8 mouse cellular contexts compared by ENCODE assay signal in genomic region chr1:180386951-180387749, GRCm38 (mm10). TPM values are rescaled to one million over a fixed set of nuclear protein-coding genes. Genes with fewer than 3 reads are reported as not detected.
DNase-seq lines count a peak whose midpoint lies in the region; ATAC-seq and TF ChIP-seq lines count a peak whose summit lies in the region.

No protein-coding gene starts in this region.

- peak overlapping the region; percentile 84 for H3K27ac ChIP-seq in hindbrain, embryonic 15.5 days (replicated peaks)

- peak overlapping the region; percentile 80 for H3K4me2 ChIP-seq in hindbrain, embryonic 15.5 days

- under 1% methylated on average over 27 of the region's 27 CpGs for WGBS in hindbrain, embryonic 15.5 days

- no peaks in the 10 kb centered on the region for H3K9me3 ChIP-seq in hindbrain, embryonic 15.5 days

- H3K9ac ChIP-seq in hindbrain, embryonic 15.5 days, result peak overlapping the region; percentile 42

- TF ChIP-seq CTCF in Patski (IDR thresholded peaks at IDR 0.05), result no peak

- H3K27me3 ChIP-seq in Patski, result no peaks in the 10 kb centered on the region
- H3K27me3 ChIP-seq in hindbrain, embryonic 15.5 days, result no peaks in the 10 kb centered on the region

- CTCF ChIA-PET in Patski (lab: Charles Lee), result interaction anchor here (0.6 to 3.4 kb wide), 14 partner anchors 9 to 119 kb away, joined by 3 to 12 read pairs (median 4); partner anchors contain the start of gene Itpkb

- H3K36me3 ChIP-seq in hindbrain, embryonic 15.5 days, result no peaks in the 10 kb centered on the region

- peak; percentile 96 for ATAC-seq in Patski
- peak; percentile 98 for ATAC-seq in hindbrain, embryonic 15.5 days (ENCODE audit: low FRiP score, low read depth)

- in situ Hi-C loops in Patski (cut with MboI; ENCODE audit: low pct_unique_long_range_greater_than_20kb), result no loop called here

- peak; percentile 88 for DNase-seq in Patski (ENCODE audit: low read depth, low spot score)
- peak; percentile 97 to 99 for DNase-seq in cerebellum, postnatal 14 days
- DNase-seq in frontal cortex, postnatal 25 days (ENCODE audit: low spot score in 2 of 2), result peak; percentile 89 to 97
- DNase-seq in left cerebral cortex, adult 11 months (ENCODE audit: low spot score), result peak; percentile 97
- peak; percentile 99 for DNase-seq in lung, postnatal 4 days
- peak; percentile 94 for DNase-seq in retina, postnatal 7 days (ENCODE audit: low read depth, low spot score)
- DNase-seq in urinary bladder, adult 2 months (ENCODE audit: low spot score), result peak; percentile 94

- POLR2A ChIA-PET in Patski (lab: Charles Lee), result interaction anchor here (0.7 to 1.3 kb wide), 9 partner anchors 13 to 110 kb away, joined by 3 to 5 read pairs (median 3); partner anchors contain the start of gene Itpkb

- H3K4me1 ChIP-seq in hindbrain, embryonic 15.5 days (replicated peaks), result peaks cover 20% of the 10 kb centered on the region

- H3K4me3 ChIP-seq in hindbrain, embryonic 15.5 days, result peak overlapping the region; percentile 47

RNA-seq across cellular contexts. Expression of gene Itpkb, which starts 56.9 kb away (rescaled TPM):
- 15.4 TPM for polyA plus RNA-seq in Patski (2021)
- 3.5 and 3.7 TPM in 2 replicates for polyA plus RNA-seq in hindbrain, embryonic 15.5 days (2015; fragmentation: Nextera tagmentation; extraction: Ambion mirVana)
- 25.7 and 54.9 TPM in 2 replicates for polyA plus RNA-seq in urinary bladder, adult 2 months (2012; rRNA removed)

Comparison
In these comparisons a context has a peak if more than half of its experiments do, and no peak if none do; other contexts are left out.
1. Peak in every context shown above with its lines: DNase-seq, ATAC-seq, H3K4me3 ChIP-seq and H3K27ac ChIP-seq.